Mouse (Mus musculus): ENCODE measurements around the gene Cux2. TPM values are rescaled to one million over a fixed set of nuclear protein-coding genes. Genes with fewer than 3 reads are reported as not detected.

Cux2 gene
- polyA plus RNA-seq, 1 experiment = 0.62 TPM

DNA sequence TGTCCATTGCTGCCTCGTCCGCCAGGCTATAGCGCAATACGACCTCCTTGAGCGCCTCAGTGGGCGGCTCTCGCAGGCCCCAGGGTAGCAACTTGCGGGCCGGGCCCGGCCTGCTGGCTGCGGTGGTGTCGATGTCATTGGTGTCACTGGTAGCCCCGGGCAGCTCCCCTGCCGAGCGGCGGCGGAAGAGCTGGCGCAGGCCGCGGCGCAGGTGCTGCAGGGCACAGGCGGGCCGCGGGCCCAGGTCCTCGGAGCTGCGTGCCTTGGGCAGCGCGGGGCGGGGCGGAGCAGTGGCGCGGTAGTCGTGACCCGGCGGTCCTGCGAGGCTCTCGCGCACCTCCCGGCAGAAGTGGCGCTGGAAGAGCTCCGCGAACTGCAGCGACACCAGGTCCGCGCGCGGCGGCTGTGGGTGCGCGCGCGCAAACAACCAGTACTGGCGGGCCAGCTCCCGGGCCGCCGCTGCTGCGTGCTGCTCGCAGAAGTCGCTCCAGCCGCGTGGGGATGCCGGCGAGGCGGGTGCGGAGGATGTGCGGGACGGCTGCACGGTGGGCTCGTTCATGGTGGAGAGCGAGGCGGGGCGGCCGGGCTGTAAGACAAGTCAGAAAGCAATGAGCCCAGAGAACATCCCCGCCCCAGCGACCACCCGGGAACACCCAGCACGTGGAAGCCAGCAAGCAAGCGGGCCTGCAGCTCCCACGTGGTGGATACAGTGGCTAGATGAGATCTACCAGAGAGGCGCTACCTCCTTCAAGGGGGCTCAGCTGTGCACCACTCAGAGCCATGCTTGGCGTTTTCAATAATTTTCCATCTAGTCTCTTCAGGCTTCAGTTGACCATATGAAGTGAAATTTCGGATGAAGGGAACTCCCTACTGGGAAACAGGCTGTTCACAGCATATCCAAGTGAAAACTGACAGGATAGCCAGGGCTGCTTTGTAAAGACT is 221.1 kb downstream of the Cux2 start:
- TF ChIP-seq USF1 (IDR thresholded peaks at IDR 0.05; ENCODE audit: low read depth) (no peak), MYOG (IDR thresholded peaks at IDR 0.05; ENCODE audit: control insufficient read depth in 1 of 3, insufficient read depth in 1 of 3, insufficient read length in 2 of 3, low read depth in 2 of 3) (no peak), POLR2AphosphoS2 (IDR thresholded peaks at IDR 0.05; ENCODE audit: insufficient read length, low read depth) (peak; percentile 32), TCF12 (IDR thresholded peaks at IDR 0.05; ENCODE audit: insufficient read depth, poor library complexity, severe bottlenecking) (no peak), POLR2A (IDR thresholded peaks at IDR 0.05; ENCODE audit: insufficient read length, low read depth) (peak; percentile 6)
- Histone ChIP-seq H3K4me3 (no peak overlapping the region), H3K79me2 (ENCODE audit: control insufficient read depth, insufficient read depth) (peaks cover 95% of the 10 kb centered on the region), H3K27me3 (ENCODE audit: control insufficient read depth, insufficient read depth, insufficient read length) (no peaks in the 10 kb centered on the region), H3K4me2 (ENCODE audit: low read depth) (no peak overlapping the region), H3ac (ENCODE audit: control insufficient read depth, insufficient read length) (no peak overlapping the region), H3K36me3 (ENCODE audit: control insufficient read depth, insufficient read depth) (peaks cover 24% of the 10 kb centered on the region)

DNA sequence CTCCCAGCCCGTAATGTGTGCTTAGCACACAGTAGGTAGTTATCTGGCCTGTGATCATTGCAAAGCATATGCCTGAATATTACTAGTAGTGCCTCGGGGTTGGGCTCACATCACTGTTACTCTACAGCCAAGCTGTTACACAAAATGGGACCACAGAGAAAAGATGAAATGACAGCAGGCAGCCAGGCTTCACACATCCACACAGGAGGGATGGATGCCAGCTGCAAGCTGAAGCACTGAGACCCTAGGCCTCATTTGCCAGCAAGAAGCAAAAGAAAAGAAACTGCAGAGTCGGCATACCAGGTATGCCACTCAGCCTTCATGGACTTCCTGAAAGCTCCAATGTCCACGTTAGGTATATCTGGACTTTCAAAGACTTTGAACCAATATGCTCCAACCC is 222.0 kb downstream of the Cux2 start:
- H3ac ChIP-seq (ENCODE audit: control insufficient read depth, insufficient read length) = no peak overlapping the region
- H3K79me2 ChIP-seq (ENCODE audit: control insufficient read depth, insufficient read depth) = peaks cover 96% of the 10 kb centered on the region
- TF ChIP-seq CEBPB (IDR thresholded peaks at IDR 0.05; ENCODE audit: insufficient read depth, poor library complexity, severe bottlenecking) (no peak), TCF3 (IDR thresholded peaks at IDR 0.05; ENCODE audit: insufficient read length, low read depth) (no peak), MYOD1 (IDR thresholded peaks at IDR 0.05; ENCODE audit: control insufficient read depth in 1 of 3, insufficient read length in 2 of 3, low read depth in 2 of 3) (no peak), REST (IDR thresholded peaks at IDR 0.05; ENCODE audit: insufficient read depth, insufficient read length) (no peak)
- no peaks in the 10 kb centered on the region for H3K27me3 ChIP-seq (ENCODE audit: control insufficient read depth, insufficient read depth, insufficient read length)
- no peak overlapping the region for H3K4me3 ChIP-seq
- peaks cover 24% of the 10 kb centered on the region for H3K36me3 ChIP-seq (ENCODE audit: control insufficient read depth, insufficient read depth)
- H3K4me2 ChIP-seq (ENCODE audit: low read depth) = no peak overlapping the region

DNA sequence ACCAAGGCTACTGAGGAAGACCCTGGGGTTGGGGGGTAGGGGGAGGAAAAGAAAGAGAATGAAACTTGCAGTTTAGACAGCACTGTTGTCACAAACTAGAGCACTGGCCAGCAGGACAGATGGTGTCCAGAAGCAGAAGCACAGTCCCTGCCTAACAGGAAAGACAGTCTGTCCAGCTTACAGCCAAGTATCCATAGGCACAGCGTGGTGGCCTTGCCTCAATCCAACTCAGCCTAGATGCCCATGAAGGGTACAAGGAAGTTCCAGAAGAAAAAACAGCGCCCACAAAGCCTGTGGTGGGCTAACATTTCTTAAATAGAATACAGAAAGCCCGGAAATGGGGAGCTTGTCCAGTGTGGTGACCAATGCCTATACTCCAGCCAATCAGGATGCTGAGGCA is 224.3 kb downstream of the Cux2 start:
- H3K27me3 ChIP-seq (ENCODE audit: control insufficient read depth, insufficient read depth, insufficient read length) = no peaks in the 10 kb centered on the region
- no peak overlapping the region for H3K4me3 ChIP-seq
- TF ChIP-seq POLR2A (IDR thresholded peaks at IDR 0.05; ENCODE audit: insufficient read length, low read depth) (peak; percentile 31), POLR2AphosphoS2 (IDR thresholded peaks at IDR 0.05; ENCODE audit: insufficient read length, low read depth) (peak; percentile 66), E2F4 (IDR thresholded peaks at IDR 0.05; ENCODE audit: insufficient read depth) (no peak)
- H3K4me2 ChIP-seq (ENCODE audit: low read depth) = no peak overlapping the region
- H3ac ChIP-seq (ENCODE audit: control insufficient read depth, insufficient read length) = no peak overlapping the region
- peaks cover 28% of the 10 kb centered on the region for H3K36me3 ChIP-seq (ENCODE audit: control insufficient read depth, insufficient read depth)
- H3K79me2 ChIP-seq (ENCODE audit: control insufficient read depth, insufficient read depth) = peaks cover 94% of the 10 kb centered on the region

DNA sequence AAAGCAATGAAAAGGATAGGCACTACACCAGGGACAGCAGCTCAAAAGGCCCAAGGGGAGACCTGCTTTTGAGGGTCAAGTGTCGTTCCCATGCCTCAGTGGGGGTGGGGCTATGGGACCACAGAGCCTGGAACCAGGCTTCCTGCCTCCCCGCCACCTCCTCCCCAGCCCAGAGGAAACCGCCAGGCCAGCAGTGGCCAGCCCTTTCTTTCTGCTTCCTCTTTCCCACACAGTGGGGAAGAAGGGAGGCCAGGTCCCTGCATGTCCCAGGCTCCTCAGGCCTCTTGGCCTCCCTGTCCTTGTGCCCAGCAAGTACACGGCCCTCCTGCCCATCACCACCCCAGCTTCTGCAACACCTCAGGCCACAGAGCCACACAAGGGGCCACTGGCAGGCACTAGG is 225.8 kb downstream of the Cux2 start:
- Histone ChIP-seq H3K4me3 (no peak overlapping the region), H3K4me2 (ENCODE audit: low read depth) (no peak overlapping the region), H3K36me3 (ENCODE audit: control insufficient read depth, insufficient read depth) (peaks cover 38% of the 10 kb centered on the region), H3K79me2 (ENCODE audit: control insufficient read depth, insufficient read depth) (peaks cover 79% of the 10 kb centered on the region), H3K27me3 (ENCODE audit: control insufficient read depth, insufficient read depth, insufficient read length) (no peaks in the 10 kb centered on the region), H3ac (ENCODE audit: control insufficient read depth, insufficient read length) (no peak overlapping the region)
- no peak for TF ChIP-seq TCF3 (IDR thresholded peaks at IDR 0.05; ENCODE audit: insufficient read length, low read depth)
- no peak for TF ChIP-seq MYOG (IDR thresholded peaks at IDR 0.05; ENCODE audit: control insufficient read depth in 1 of 3, insufficient read depth in 1 of 3, insufficient read length in 2 of 3, low read depth in 2 of 3)
- no peak for TF ChIP-seq MYOD1 (IDR thresholded peaks at IDR 0.05; ENCODE audit: control insufficient read depth in 1 of 3, insufficient read length in 2 of 3, low read depth in 2 of 3)
- TF ChIP-seq POLR2AphosphoS2 (IDR thresholded peaks at IDR 0.05; ENCODE audit: insufficient read length, low read depth) = peak; percentile 41
- no peak for TF ChIP-seq MAX (IDR thresholded peaks at IDR 0.05; ENCODE audit: low read depth)
- peak; percentile 10 for TF ChIP-seq POLR2A (IDR thresholded peaks at IDR 0.05; ENCODE audit: insufficient read length, low read depth)

DNA sequence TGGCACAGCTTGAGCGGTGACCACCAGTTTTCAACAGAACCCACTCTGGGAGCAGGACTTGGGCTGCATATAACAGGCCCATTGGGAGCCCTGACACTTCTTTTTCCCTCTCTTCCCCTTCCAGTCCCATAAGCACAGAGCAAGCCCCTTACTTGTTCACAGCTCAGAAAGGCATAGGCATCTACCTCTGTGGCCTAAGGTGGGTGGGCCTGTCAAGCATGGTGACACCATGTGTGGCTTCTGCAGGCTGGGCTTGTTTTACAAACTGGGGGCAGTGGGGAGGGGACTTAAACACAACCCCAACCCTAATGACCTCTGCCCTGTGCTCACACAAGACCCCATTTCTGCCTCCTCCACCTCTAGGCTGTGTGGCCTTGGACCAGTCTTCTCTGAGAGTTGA is 226.2 kb downstream of the Cux2 start:
- H3K4me2 ChIP-seq (ENCODE audit: low read depth) = no peak overlapping the region
- no peak for TF ChIP-seq MAX (IDR thresholded peaks at IDR 0.05; ENCODE audit: low read depth)
- H3K79me2 ChIP-seq (ENCODE audit: control insufficient read depth, insufficient read depth) = peaks cover 75% of the 10 kb centered on the region
- no peak overlapping the region for H3K4me3 ChIP-seq
- no peak overlapping the region for H3ac ChIP-seq (ENCODE audit: control insufficient read depth, insufficient read length)
- peaks cover 42% of the 10 kb centered on the region for H3K36me3 ChIP-seq (ENCODE audit: control insufficient read depth, insufficient read depth)
- H3K27me3 ChIP-seq (ENCODE audit: control insufficient read depth, insufficient read depth, insufficient read length) = no peaks in the 10 kb centered on the region

DNA sequence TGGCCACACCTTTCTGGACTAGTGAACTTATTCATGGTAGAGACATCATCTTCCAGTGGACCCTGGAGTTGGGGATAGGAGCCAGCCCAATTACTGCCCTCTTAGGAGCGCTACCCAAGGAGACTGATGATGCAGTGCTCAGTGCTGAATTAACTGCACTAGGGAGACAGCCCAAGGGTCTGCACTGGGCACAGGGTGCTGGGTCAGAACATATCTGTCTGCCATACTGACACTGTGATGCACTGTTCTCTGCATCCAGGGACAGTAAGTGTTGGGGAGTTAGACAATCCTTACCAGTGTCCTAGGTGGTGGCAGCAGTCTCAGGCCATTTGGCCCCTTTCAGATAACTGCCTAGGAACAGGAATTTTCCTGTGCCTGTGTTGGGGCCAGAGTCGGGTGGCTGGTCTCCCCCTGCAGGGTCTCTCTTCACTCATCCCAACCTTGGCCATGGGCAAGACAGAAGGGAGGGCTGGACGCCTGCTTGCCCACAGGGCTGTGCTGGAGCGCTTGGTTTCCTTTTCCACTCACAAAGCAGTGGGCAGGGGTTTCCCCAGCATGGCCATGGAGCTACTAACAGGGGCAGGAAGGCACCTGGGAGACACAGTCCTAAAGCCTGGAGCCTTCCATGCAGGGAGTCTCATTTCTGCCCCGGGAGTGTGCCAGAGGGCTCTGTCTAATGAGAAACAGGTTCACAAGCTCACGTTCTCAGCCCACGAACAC is 227.0 kb downstream of the Cux2 start:
- Histone ChIP-seq H3K79me2 (ENCODE audit: control insufficient read depth, insufficient read depth) (peaks cover 71% of the 10 kb centered on the region), H3K4me2 (ENCODE audit: low read depth) (no peak overlapping the region), H3K27me3 (ENCODE audit: control insufficient read depth, insufficient read depth, insufficient read length) (no peaks in the 10 kb centered on the region), H3K4me3 (no peak overlapping the region), H3ac (ENCODE audit: control insufficient read depth, insufficient read length) (no peak overlapping the region), H3K36me3 (ENCODE audit: control insufficient read depth, insufficient read depth) (peaks cover 43% of the 10 kb centered on the region)
- TF ChIP-seq E2F4 (IDR thresholded peaks at IDR 0.05; ENCODE audit: insufficient read depth) (no peak), POLR2AphosphoS2 (IDR thresholded peaks at IDR 0.05; ENCODE audit: insufficient read length, low read depth) (peak; percentile 81), TCF12 (IDR thresholded peaks at IDR 0.05; ENCODE audit: insufficient read depth, poor library complexity, severe bottlenecking) (no peak)

All from myocyte (in vitro differentiated cells).